Mouse (Mus musculus) spleen, adult 2 months (tissue): ENCODE measurements around the gene Acvr1b.

Experiments
- CTCF ChIP-seq: fragments of 200-500 bp; IDR thresholded peaks from 2 replicates; pipeline ENCODE4 v1.5.1; 2011; ENCODE audit warnings: mild to moderate bottlenecking, inconsistent platforms; ENCODE audit not compliant: insufficient read depth, insufficient read length, insufficient replicate concordance; ENCODE audit errors: extremely low read depth
- POLR2A ChIP-seq: fragments of 200-500 bp; IDR thresholded peaks from 2 replicates; pipeline ENCODE4 v1.6.1; 2011; ENCODE audit warnings: low read depth, low read length, inconsistent platforms

DNA sequence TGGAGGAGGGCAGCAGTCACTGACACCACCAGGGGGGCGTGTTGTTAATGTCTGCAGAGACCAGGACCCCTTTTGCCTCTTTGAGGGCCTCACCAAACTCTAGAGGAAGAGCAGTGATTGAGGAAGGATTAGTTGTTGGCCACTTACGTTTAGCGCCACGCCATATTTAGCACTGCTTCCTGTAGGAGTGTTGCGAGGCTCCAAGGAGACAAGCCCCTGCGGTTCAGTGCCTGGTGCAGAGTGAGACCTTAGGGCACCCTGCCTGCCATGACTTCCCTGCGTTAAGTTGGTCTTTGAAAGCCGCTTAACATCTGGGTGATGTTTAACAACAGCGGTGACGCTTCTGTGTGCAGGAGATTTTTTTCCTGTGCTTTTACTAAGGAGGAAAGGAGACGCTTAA is 42.4 kb upstream of the Acvr1b start:
- TF ChIP-seq POLR2A (no peak), CTCF (no peak)
